Mouse (Mus musculus): ENCODE data around the gene Trim40. TPM values are rescaled to one million over a fixed set of nuclear protein-coding genes. Genes with fewer than 3 reads are reported as not detected.

Trim40 gene
- polyA plus RNA-seq, 1 experiment from 2014 or later = not detected

- no peak overlapping the region for H3K27ac ChIP-seq (ENCODE audit: low read depth, low read length)
- no peak overlapping the region for H3K9ac ChIP-seq (ENCODE audit: low read length)
- ATAC-seq = no peak
- no peak for DNase-seq (ENCODE audit: low spot score)
- no peaks in the 10 kb centered on the region for H3K27me3 ChIP-seq (replicated peaks; ENCODE audit: control insufficient read depth, insufficient read depth, low read length)
- no peak overlapping the region for H3K4me3 ChIP-seq (ENCODE audit: low read depth, low read length)
- WGBS = 95% methylated on average over 4 of the region's 4 CpGs
- H3K4me2 ChIP-seq (ENCODE audit: low read length) = no peak overlapping the region
- no peaks in the 10 kb centered on the region for H3K9me3 ChIP-seq (replicated peaks; ENCODE audit: control insufficient read depth, low read length)
- H3K4me1 ChIP-seq (ENCODE audit: control insufficient read depth, insufficient read depth, low read length) = no peaks in the 10 kb centered on the region
- peaks cover 83% of the 10 kb centered on the region for H3K36me3 ChIP-seq (ENCODE audit: control insufficient read depth, insufficient read depth, low read length)
These were observed 33.7 kb downstream of the Trim40 start for GRCm38 (mm10) chr17:36856236-36856635.

GRCm38 (mm10) chr17:36855484-36855883 lies 34.4 kb downstream of the Trim40 start:
- no peaks in the 10 kb centered on the region for H3K27me3 ChIP-seq (replicated peaks; ENCODE audit: control insufficient read depth, insufficient read depth, low read length)
- peaks cover 91% of the 10 kb centered on the region for H3K36me3 ChIP-seq (ENCODE audit: control insufficient read depth, insufficient read depth, low read length)
- no peak overlapping the region for H3K27ac ChIP-seq (ENCODE audit: low read depth, low read length)
- H3K4me1 ChIP-seq (ENCODE audit: control insufficient read depth, insufficient read depth, low read length) = no peaks in the 10 kb centered on the region
- DNase-seq (ENCODE audit: low spot score) (no peak), ATAC-seq (no peak)
- no peaks in the 10 kb centered on the region for H3K9me3 ChIP-seq (replicated peaks; ENCODE audit: control insufficient read depth, low read length)
- no peak overlapping the region for H3K4me3 ChIP-seq (ENCODE audit: low read depth, low read length)
- H3K9ac ChIP-seq (ENCODE audit: low read length) = no peak overlapping the region
- WGBS = 92% methylated on average over 3 of the region's 3 CpGs
- no peak overlapping the region for H3K4me2 ChIP-seq (ENCODE audit: low read length)

GRCm38 (mm10) chr17:36851627-36852026 lies 38.3 kb downstream of the Trim40 start:
- Histone ChIP-seq H3K4me2 (ENCODE audit: low read length) (no peak overlapping the region), H3K4me3 (ENCODE audit: low read depth, low read length) (no peak overlapping the region), H3K27ac (ENCODE audit: low read depth, low read length) (no peak overlapping the region), H3K9me3 (replicated peaks; ENCODE audit: control insufficient read depth, low read length) (no peaks in the 10 kb centered on the region), H3K4me1 (ENCODE audit: control insufficient read depth, insufficient read depth, low read length) (no peaks in the 10 kb centered on the region), H3K27me3 (replicated peaks; ENCODE audit: control insufficient read depth, insufficient read depth, low read length) (no peaks in the 10 kb centered on the region), H3K9ac (ENCODE audit: low read length) (no peak overlapping the region), H3K36me3 (ENCODE audit: control insufficient read depth, insufficient read depth, low read length) (peaks cover 58% of the 10 kb centered on the region)
- WGBS = 89% methylated on average over 5 of the region's 5 CpGs
- DNase-seq (ENCODE audit: low spot score) (no peak), ATAC-seq (no peak)

- Histone ChIP-seq H3K9ac (ENCODE audit: low read length) (no peak overlapping the region), H3K4me3 (ENCODE audit: low read depth, low read length) (no peak overlapping the region), H3K27ac (ENCODE audit: low read depth, low read length) (no peak overlapping the region), H3K4me1 (ENCODE audit: control insufficient read depth, insufficient read depth, low read length) (no peaks in the 10 kb centered on the region), H3K36me3 (ENCODE audit: control insufficient read depth, insufficient read depth, low read length) (peaks cover 54% of the 10 kb centered on the region), H3K27me3 (replicated peaks; ENCODE audit: control insufficient read depth, insufficient read depth, low read length) (no peaks in the 10 kb centered on the region), H3K4me2 (ENCODE audit: low read length) (no peak overlapping the region), H3K9me3 (replicated peaks; ENCODE audit: control insufficient read depth, low read length) (no peaks in the 10 kb centered on the region)
- no peak for DNase-seq (ENCODE audit: low spot score)
- ATAC-seq = no peak
- WGBS = 75% methylated on average over 5 of the region's 5 CpGs
These were observed 38.7 kb downstream of the Trim40 start for GRCm38 (mm10) chr17:36851200-36851599.

GRCm38 (mm10) chr17:36849992-36850391 lies 39.9 kb downstream of the Trim40 start:
- Histone ChIP-seq H3K4me1 (ENCODE audit: control insufficient read depth, insufficient read depth, low read length) (no peaks in the 10 kb centered on the region), H3K9ac (ENCODE audit: low read length) (no peak overlapping the region), H3K27me3 (replicated peaks; ENCODE audit: control insufficient read depth, insufficient read depth, low read length) (no peaks in the 10 kb centered on the region), H3K36me3 (ENCODE audit: control insufficient read depth, insufficient read depth, low read length) (peaks cover 42% of the 10 kb centered on the region), H3K27ac (ENCODE audit: low read depth, low read length) (no peak overlapping the region), H3K9me3 (replicated peaks; ENCODE audit: control insufficient read depth, low read length) (no peaks in the 10 kb centered on the region), H3K4me2 (ENCODE audit: low read length) (no peak overlapping the region), H3K4me3 (ENCODE audit: low read depth, low read length) (no peak overlapping the region)
- no peak for ATAC-seq
- DNase-seq (ENCODE audit: low spot score) = no peak
- 89% methylated on average over 2 of the region's 2 CpGs for WGBS

GRCm38 (mm10) chr17:36848911-36849310 lies 41.0 kb downstream of the Trim40 start:
- 87% methylated on average over 5 of the region's 5 CpGs for WGBS
- Histone ChIP-seq H3K27me3 (replicated peaks; ENCODE audit: control insufficient read depth, insufficient read depth, low read length) (no peaks in the 10 kb centered on the region), H3K9me3 (replicated peaks; ENCODE audit: control insufficient read depth, low read length) (no peaks in the 10 kb centered on the region), H3K9ac (ENCODE audit: low read length) (no peak overlapping the region), H3K4me3 (ENCODE audit: low read depth, low read length) (no peak overlapping the region), H3K4me1 (ENCODE audit: control insufficient read depth, insufficient read depth, low read length) (no peaks in the 10 kb centered on the region), H3K4me2 (ENCODE audit: low read length) (no peak overlapping the region), H3K27ac (ENCODE audit: low read depth, low read length) (no peak overlapping the region), H3K36me3 (ENCODE audit: control insufficient read depth, insufficient read depth, low read length) (peaks cover 31% of the 10 kb centered on the region)
- ATAC-seq = no peak
- no peak for DNase-seq (ENCODE audit: low spot score)

- WGBS = 82% methylated on average over 1 of the region's 1 CpGs
- no peak for ATAC-seq
These were observed 45.2 kb downstream of the Trim40 start for GRCm38 (mm10) chr17:36844725-36845124.

GRCm38 (mm10) chr17:36844286-36844719 lies 45.6 kb downstream of the Trim40 start:
- H3K4me3 ChIP-seq (ENCODE audit: low read depth, low read length) = no peak overlapping the region
- ATAC-seq = no peak
- no peak overlapping the region for H3K27ac ChIP-seq (ENCODE audit: low read depth, low read length)
- no peaks in the 10 kb centered on the region for H3K4me1 ChIP-seq (ENCODE audit: control insufficient read depth, insufficient read depth, low read length)
- H3K9me3 ChIP-seq (replicated peaks; ENCODE audit: control insufficient read depth, low read length) = no peaks in the 10 kb centered on the region
- H3K9ac ChIP-seq (ENCODE audit: low read length) = no peak overlapping the region
- H3K36me3 ChIP-seq (ENCODE audit: control insufficient read depth, insufficient read depth, low read length) = no peaks in the 10 kb centered on the region
- DNase-seq (ENCODE audit: low spot score) = no peak
- no peak overlapping the region for H3K4me2 ChIP-seq (ENCODE audit: low read length)
- H3K27me3 ChIP-seq (replicated peaks; ENCODE audit: control insufficient read depth, insufficient read depth, low read length) = no peaks in the 10 kb centered on the region

More at GRCm38 (mm10) chr17:36844725-36845124, 45.2 kb downstream of the Trim40 start:
- no peaks in the 10 kb centered on the region for H3K9me3 ChIP-seq (replicated peaks; ENCODE audit: control insufficient read depth, low read length)
- H3K27ac ChIP-seq (ENCODE audit: low read depth, low read length) = no peak overlapping the region
- no peaks in the 10 kb centered on the region for H3K4me1 ChIP-seq (ENCODE audit: control insufficient read depth, insufficient read depth, low read length)
- no peaks in the 10 kb centered on the region for H3K27me3 ChIP-seq (replicated peaks; ENCODE audit: control insufficient read depth, insufficient read depth, low read length)
- no peak overlapping the region for H3K4me2 ChIP-seq (ENCODE audit: low read length)
- no peak for DNase-seq (ENCODE audit: low spot score)
- no peak overlapping the region for H3K4me3 ChIP-seq (ENCODE audit: low read depth, low read length)
- no peaks in the 10 kb centered on the region for H3K36me3 ChIP-seq (ENCODE audit: control insufficient read depth, insufficient read depth, low read length)
- H3K9ac ChIP-seq (ENCODE audit: low read length) = no peak overlapping the region

GRCm38 (mm10) chr17:36843696-36844095 lies 46.2 kb downstream of the Trim40 start:
- DNase-seq (ENCODE audit: low spot score) = no peak
- 84% methylated on average over 7 of the region's 7 CpGs for WGBS
- H3K9ac ChIP-seq (ENCODE audit: low read length) = no peak overlapping the region

More at GRCm38 (mm10) chr17:36843696-36844095, 46.2 kb downstream of the Trim40 start:
- Histone ChIP-seq H3K27me3 (replicated peaks; ENCODE audit: control insufficient read depth, insufficient read depth, low read length) (no peaks in the 10 kb centered on the region), H3K4me3 (ENCODE audit: low read depth, low read length) (no peak overlapping the region), H3K27ac (ENCODE audit: low read depth, low read length) (no peak overlapping the region), H3K9me3 (replicated peaks; ENCODE audit: control insufficient read depth, low read length) (no peaks in the 10 kb centered on the region), H3K36me3 (ENCODE audit: control insufficient read depth, insufficient read depth, low read length) (no peaks in the 10 kb centered on the region), H3K4me2 (ENCODE audit: low read length) (no peak overlapping the region), H3K4me1 (ENCODE audit: control insufficient read depth, insufficient read depth, low read length) (no peaks in the 10 kb centered on the region)
- no peak for ATAC-seq
